Mouse (Mus musculus) spleen, adult 2 months (tissue): ENCODE results near the gene Pkhd1.

Experiments used
- CTCF ChIP-seq: fragments of 200-500 bp; IDR thresholded peaks from 2 replicates; pipeline ENCODE4 v1.5.1; 2011; ENCODE audit warnings: mild to moderate bottlenecking, inconsistent platforms; ENCODE audit not compliant: insufficient read depth, insufficient read length, insufficient replicate concordance; ENCODE audit errors: extremely low read depth
- POLR2A ChIP-seq: fragments of 200-500 bp; IDR thresholded peaks from 2 replicates; pipeline ENCODE4 v1.6.1; 2011; ENCODE audit warnings: low read depth, low read length, inconsistent platforms

DNA sequence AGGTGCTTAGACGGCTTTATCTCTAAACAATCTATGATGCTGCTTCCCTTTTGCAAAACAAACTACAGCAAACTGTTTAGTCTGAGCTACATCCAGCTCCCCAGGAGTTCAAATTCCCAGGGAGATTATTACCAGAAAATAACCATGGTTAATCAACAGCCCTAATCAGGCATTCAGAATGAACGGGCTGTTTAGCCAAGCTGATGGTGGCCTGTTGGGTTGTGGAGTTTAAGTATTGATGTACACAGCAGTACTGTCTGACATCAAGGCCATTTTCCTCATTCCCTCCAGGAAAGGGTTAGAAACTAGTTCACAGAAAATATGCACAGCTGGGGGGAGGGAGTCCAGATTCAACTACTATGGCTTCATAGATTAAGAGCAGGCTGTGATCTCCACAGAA lies 12.4 kb downstream of the Pkhd1 start:
- TF ChIP-seq CTCF (no peak), POLR2A (no peak)
